Mouse (Mus musculus) gastrocnemius, postnatal 10 days (tissue): ENCODE results near the gene Cracr2a. TPM values are rescaled to one million over a fixed set of nuclear protein-coding genes. Genes with fewer than 3 reads are reported as not detected.

Source experiments
- DNase-seq: peaks from one replicate; pipeline ENCODE4 v3.0.0; 2021; ENCODE audit warnings: mixed read lengths
- total RNA-seq, 2 experiments: library from RNA; stranded (reverse); gene quantifications; 2 replicates each; pipeline ENCODE4 v1.2.3; 2021

Gene Cracr2a
- total RNA-seq, 2 experiments from 2014 or later: 1.5 to 1.7 TPM

DNA sequence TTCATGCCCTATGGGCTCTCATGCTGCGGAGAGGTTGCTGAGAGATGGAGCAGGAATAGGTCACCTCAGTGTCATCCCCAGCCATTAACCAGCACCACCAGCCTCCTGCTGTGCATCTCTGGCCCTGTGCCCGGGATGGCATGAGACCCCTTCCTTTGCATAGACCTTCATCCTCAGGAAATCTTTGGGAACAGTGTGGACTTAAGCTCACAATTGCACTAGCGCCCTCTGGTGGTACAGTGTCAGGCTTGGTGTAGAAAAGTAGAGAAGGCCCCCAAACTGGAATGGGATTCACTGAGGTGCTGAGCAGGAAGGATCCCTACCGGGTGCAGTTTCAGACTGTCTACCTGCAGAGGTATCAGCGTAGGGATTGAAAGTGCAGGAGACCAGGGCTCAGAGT lies 64.0 kb downstream of the Cracr2a start:
- DNase-seq: peak; percentile 69

GRCm38 (mm10) chr6:127627453-127627852 lies 66.3 kb downstream of the Cracr2a start:
- DNase-seq: no peak

DNA sequence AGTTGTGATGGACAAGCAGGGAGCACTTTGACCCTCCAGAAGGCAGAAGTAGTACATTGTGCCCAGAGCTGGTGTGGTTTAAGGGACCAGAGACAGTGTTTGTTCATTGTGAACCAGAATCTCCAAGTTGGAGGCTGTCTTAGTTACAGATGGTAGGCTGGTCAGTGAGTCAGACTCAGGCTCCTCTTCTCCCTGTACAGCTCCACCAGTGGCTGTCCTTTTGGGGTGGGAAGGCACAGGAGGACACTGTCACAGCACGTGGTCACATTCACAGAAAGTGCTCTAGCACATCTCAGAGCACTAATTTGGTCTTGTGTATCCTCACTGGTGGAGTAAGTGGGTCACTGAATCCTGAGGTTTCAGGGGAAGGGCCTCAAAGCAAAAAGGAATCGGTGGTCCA lies 68.1 kb downstream of the Cracr2a start:
- no peak for DNase-seq

DNA sequence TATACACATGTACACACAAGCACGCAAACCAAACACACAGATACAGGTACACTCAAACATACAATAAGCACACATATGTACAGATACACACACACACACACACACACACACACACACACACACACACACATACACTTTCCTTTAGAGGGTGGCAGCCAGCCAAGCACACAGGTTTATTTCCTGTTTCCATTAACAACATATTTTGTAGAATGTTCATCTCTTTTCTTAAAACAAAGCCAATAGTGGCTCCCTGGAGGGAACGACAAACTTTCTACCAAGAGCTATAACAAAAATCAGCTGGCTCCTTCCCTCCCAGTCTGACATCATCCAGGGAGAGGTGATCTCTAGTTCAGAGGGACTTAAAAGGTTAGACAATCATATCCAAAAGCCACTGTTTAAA lies 73.7 kb downstream of the Cracr2a start:
- no peak for DNase-seq

DNA sequence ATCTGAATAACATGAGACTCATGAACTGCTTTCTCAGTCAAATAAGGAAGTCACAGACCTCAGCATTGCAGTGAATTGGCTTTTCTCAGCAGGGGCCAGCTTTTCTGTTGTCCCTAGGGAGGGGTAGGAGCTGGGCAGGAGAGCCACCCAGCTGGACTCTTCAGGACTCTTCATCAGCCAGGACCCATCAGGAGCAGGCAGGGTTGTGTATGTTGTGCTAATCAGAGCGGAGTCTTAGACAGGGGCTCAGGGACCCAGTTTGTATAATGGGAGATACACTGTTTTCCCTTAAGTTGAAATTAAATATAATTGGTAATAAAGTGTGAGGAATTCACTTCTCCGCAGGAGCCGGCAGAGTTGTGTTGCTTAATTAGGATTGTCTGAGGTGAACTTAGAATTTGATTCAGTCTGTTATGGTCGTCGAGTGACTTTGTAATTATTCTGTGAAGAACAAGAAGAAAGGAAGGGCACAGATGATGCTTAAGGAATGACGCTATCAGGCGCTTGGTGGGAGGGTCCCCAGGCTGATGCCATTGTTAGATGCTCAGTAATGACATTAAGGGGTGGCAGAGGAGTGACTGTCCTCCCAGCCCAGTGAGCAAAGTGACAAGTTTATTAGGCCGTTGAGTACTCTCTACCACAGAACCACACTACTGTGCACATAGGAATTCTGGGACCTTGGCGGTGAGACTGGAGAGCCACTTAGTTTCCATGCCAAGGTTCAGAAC lies 74.5 kb downstream of the Cracr2a start:
- DNase-seq: no peak

DNA sequence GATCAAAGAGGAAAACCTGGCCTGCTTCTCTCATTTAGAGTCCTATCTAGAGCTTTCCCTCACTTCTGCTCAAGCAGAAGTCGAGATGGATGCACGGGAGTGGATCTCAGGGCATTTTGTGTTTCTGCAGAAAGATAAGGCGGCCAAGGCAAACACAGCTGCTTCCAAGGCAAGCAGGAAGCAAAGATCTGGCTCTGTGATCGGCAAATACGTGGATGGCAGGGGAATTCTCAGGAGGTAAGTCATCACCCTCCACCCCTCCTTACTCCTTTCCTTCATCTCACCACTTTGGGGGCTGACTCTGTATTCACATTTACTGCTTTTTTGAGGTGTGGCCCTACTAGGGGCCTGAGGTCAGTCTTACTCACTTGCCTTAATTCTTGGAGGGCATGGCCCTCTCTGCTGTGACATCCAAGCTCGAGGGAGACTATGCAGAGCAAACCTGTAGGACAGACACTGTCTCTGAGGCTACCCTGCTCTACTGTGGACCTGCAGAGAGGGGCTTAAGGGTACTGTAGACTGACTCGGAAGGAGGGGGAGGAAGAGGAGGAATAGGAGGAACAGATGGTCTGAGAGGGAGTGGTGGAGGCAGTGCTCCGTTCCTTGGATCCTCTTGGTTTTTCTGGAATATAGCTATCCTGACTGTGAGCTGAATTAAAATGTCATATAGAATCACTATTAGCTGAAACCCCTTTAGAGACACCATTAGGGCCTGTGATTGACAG lies 80.1 kb downstream of the Cracr2a start:
- no peak for DNase-seq

DNA sequence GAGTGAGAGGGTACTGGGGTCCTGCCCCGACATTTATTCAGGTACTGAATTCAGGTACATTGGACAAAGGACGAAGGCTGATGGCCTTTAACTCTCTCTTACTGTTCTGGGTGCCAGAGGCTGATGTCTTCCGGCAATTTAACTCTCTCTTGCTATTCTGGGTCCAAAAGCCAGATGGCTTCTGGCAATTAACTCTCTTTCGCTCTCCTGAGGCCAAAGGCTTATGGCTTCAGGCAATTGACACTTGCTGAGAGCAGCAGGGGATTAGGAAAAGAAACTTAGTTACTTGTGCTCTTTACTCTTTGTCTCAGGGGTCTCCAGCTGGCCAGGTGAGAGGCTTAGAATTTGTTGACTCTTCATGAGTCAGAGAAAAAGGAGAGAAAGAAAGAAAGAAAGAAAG lies 94.8 kb downstream of the Cracr2a start:
- no peak for DNase-seq

GRCm38 (mm10) chr6:127657152-127657551 lies 96.0 kb downstream of the Cracr2a start:
- DNase-seq: no peak

DNA sequence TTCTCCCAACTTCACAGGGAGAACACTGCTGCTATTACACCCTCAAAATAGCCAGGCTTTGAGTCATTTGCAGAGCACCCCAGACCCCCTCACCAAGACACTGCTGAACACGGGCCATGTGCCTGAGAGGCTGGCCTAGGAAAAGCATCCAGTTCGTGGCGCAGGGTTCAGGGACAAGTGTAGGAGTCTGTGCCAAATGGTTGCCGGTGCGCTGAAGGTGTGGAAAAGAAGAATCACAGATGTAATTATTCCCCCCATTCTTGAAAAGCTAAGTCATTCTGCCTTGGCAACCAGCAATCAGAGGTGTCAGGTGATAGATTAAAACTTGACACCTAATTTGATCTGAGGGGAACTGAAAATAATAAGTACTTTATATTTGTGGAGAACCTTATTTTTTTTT lies 98.3 kb downstream of the Cracr2a start:
- DNase-seq: no peak

GRCm38 (mm10) chr6:127659966-127660365 lies 98.8 kb downstream of the Cracr2a start:
- no peak for DNase-seq

DNA sequence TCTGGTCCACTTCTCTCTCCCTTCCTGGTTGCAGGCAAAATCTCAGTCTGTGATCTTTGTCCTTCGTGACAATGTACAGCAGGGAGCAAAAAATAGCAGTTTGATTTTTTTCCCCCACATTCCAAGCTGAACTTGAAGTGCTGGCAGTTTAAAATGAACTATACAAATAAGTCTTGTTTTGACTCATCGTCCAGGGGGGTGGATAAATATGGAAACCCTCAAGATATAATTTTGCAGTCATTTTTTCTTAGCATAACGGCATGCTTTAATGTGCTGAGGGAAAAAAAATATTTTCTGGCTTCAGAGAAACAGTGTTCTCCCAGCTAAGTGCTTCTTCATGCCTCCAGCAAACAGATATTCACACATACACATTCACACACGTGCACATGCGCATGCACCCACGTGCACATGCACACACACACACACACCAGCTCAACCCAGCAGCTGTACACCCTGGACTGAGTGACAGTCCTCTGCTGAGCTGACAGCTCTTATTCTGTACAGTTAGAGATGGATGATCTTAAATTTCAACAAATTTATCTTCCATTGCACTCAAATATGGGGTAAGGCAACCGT lies 100.7 kb downstream of the Cracr2a start:
- DNase-seq: no peak

DNA sequence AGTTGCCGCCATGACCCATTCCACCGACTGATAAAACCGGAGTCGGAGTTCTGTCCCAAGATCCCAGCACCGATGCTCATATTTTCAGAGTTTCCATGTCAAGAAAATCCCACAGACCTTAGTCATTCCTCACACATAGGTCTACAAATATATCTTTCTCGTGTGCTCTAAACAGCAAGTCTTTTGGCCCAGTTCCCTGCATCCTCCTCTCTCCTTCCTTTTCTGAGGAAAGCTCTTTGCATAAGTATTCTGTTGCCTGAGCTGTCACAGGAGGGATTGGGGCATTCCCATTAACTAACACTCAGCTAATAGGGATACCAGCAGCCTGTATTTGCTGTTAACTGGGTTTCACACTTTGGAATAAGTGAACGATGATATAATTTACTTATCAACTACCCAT lies 102.1 kb downstream of the Cracr2a start:
- no peak for DNase-seq

GRCm38 (mm10) chr6:127669313-127669712 lies 108.2 kb downstream of the Cracr2a start:
- no peak for DNase-seq

DNA sequence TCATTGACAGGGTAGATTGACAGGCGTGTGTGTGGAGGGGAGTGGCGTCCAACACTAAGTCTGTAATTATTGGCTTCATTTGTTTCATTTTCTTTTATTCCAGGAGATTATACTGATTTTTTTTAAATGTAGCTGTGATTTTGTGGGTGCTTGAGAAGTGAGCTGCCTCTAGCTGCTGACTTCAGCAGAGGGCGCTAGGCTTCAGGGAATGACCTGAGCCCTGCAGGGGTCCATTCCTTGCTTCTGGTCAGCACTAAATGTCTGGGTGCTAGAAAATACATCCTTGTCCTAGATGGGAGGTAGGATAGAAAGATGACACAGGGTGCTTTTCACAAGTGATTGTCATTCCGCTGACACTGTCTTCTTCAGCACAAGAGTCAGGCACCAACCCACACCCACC lies 108.9 kb downstream of the Cracr2a start:
- DNase-seq: no peak

DNA sequence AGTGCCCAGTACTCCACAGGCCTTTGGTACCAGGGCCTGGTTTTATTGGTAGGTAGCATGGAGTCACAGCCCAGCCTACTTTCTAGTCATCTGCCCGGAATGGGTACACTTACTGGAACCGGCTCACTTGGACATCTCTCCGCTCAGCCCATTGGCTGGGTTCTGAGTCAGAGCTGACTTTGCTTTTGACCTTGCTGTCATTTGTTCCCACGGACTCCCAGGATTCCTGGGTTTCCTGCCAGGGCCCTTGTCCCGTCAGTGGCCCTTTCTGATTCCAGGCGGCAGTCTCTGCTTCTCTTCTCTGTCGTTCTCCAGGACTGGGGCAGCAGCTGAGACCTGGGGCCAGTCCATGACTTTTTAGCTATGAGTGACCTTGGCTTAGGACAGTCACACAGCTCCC lies 110.9 kb downstream of the Cracr2a start:
- DNase-seq: no peak

GRCm38 (mm10) chr6:127676866-127677265 lies 115.7 kb downstream of the Cracr2a start:
- peak; percentile 48 for DNase-seq

- DNase-seq: no peak
These were observed 117.2 kb downstream of the Cracr2a start for GRCm38 (mm10) chr6:127678320-127678719.

DNA sequence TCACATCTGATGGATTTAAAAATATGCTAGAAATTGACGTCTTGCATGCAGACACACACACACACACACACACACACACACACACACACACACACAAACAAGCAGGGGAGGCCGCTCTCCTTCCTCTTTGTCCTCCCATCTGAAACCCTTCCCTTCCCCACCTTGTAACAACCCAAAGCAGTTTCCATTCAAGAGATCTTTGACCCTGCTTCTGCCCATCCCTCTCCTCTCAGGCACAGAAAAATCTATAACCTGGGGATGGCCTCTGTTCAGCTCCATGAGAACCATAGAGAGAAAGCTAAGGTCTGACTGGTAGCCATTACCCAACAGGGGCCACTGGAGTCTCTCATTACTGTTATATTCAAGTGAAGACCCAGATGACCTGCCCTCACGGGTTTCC lies 117.9 kb downstream of the Cracr2a start:
- DNase-seq: no peak

DNA sequence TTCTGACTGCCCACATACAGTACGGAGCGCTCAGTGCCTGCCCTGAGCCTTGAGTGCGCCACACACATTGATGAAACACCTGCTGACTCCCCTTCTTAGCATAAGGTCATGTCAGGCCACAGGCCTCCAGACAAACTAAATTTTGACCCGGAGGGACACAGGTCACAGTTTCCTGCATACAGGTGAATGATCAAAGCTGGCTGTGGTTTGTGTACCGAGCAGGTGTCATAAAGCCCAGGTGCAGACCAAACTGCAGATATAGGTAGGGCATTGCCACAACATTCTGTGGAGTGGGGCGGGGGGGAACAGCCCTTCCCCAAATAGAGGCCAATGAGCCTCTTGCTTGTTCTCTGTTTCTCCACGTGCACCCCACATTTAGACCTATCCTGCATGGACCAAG lies 119.6 kb downstream of the Cracr2a start:
- DNase-seq: no peak

DNA sequence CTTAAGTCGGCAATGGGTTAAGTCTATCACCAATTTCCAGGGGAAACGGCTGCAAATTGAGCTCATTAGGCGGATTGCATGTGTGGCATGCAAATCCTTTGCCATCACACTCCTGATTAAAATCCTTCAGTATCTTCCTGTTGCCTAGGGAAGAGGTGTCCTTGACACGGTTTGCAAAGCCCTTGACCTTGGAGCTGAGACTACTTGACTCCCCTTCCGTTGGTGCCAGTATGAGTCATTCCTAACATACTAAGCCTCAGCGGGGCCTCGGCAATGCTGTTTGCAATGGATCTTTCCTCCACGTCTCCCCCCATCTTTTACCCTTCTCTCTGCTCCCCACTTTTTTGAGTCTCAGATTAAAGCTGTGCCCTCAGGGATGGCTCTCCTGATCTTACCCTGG lies 122.4 kb downstream of the Cracr2a start:
- no peak for DNase-seq

- peak; percentile 26 for DNase-seq
These were observed 123.8 kb downstream of the Cracr2a start for GRCm38 (mm10) chr6:127684981-127685380.

DNA sequence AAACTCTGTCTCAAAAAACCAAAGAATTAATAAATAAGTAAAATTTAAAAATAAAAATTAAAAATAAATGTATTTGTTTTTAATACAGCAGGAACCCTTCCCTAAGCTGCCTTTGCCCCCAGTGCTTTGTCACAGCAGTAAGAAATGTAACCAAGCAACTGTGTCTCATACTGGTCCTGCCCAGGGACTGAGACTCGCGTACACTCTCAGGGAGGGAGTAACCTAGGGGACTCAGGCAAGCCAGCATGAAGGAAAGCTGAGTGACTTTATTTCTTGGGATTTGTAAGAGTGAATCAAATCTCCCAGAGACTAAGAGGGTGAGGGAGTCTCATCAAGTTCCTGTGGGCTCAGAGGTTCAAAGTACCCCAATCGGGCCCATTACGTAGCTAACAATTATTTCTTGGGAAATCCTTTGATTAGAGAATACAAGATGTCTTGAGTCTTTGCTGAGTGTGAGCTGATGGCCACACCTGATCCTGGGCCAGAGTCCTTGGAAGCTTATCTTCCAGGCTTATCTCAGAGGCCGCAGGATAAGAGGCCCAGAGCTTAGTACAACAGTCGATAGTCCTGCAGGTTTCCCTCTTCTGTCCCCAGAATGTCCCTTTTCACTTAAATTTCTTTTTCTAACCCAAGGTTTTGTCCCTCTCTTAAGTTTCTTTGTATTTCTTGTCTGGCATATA lies 126.2 kb downstream of the Cracr2a start:
- DNase-seq: no peak

GRCm38 (mm10) chr6:127692298-127692697 lies 131.2 kb downstream of the Cracr2a start:
- no peak for DNase-seq
